Mouse (Mus musculus) embryonic facial prominence, embryonic 11.5 days (tissue): Measurements from ENCODE around the gene Ptpn6. TPM values are rescaled to one million over a fixed set of nuclear protein-coding genes. Genes with fewer than 3 reads are reported as not detected.

Experiments
- ATAC-seq: fragments of 200-750 bp; cut with Nextera tagmentation; replicated peaks from 2 replicates; pipeline ENCODE4 v1.8.0; 2017; ENCODE audit warnings: low read depth; ENCODE audit not compliant: insufficient number of reproducible peaks, low FRiP score, low TSS enrichment
- DNase-seq: peaks from one replicate; pipeline ENCODE4 v3.0.0-alpha.2; 2015; ENCODE audit warnings: low spot score
- H3K27ac ChIP-seq: fragments of 300-500 bp; sonication (generic); replicated peaks from 2 replicates; pipeline ENCODE4 v1.5.1; 2014; ENCODE audit warnings: mild to moderate bottlenecking, low read depth, low read length, control low read depth
- H3K27me3 ChIP-seq: fragments of 300-500 bp; sonication (generic); 2 replicates; pipeline ENCODE4 v1.6.1; 2014; ENCODE audit warnings: mild to moderate bottlenecking, low read length, moderate library complexity, mixed read lengths; ENCODE audit not compliant: control insufficient read depth, insufficient read depth
- H3K36me3 ChIP-seq: fragments of 300-500 bp; sonication (generic); replicated peaks from 2 replicates; pipeline ENCODE4 v1.6.1; 2014; ENCODE audit warnings: low read depth, mild to moderate bottlenecking, low read length, moderate library complexity, mixed read lengths; ENCODE audit not compliant: control insufficient read depth, insufficient read depth
- H3K4me1 ChIP-seq: fragments of 300-500 bp; sonication (generic); 2 replicates; pipeline ENCODE4 v1.6.1; 2014; ENCODE audit warnings: low read length, mixed read lengths; ENCODE audit not compliant: control insufficient read depth, insufficient read depth
- H3K4me2 ChIP-seq: fragments of 300-500 bp; sonication (generic); 2 replicates; pipeline ENCODE4 v1.6.1; 2014; ENCODE audit warnings: low read depth, mild to moderate bottlenecking, control low read depth, low read length, moderate library complexity
- H3K4me3 ChIP-seq: fragments of 300-500 bp; sonication (generic); 2 replicates; pipeline ENCODE4 v1.5.1; 2014; ENCODE audit warnings: low read depth, low read length, control low read depth
- H3K9ac ChIP-seq: fragments of 300-500 bp; sonication (generic); replicated peaks from 2 replicates; pipeline ENCODE4 v1.6.1; 2014; ENCODE audit warnings: mild to moderate bottlenecking, control low read depth, low read length
- H3K9me3 ChIP-seq: fragments of 300-500 bp; sonication (generic); replicated peaks from 2 replicates; pipeline ENCODE4 v1.6.1; 2016; ENCODE audit warnings: mild to moderate bottlenecking, low read length, inconsistent platforms, mixed read lengths; ENCODE audit not compliant: control insufficient read depth
- WGBS: fragments of 180-500 bp; shearing (Covaris S2); extraction: QIAGEN DNeasy Blood & Tissue Kit; methylation state at CpG from one replicate; pipeline ENCODE4 v1.1.7; 2014; 5-methylcytosine and 5-hydroxymethylcytosine counted together
- polyA plus RNA-seq: library from polyadenylated mRNA; unstranded; fragments of >200 nt; fragmentation: Nextera tagmentation; extraction: Ambion mirVana; gene quantifications from 2 replicates; pipeline ENCODE4 v1.2.1, GENCODE M21; 2014

Ptpn6 gene
- polyA plus RNA-seq, 1 experiment from 2014 or later, result 6.0 TPM

- ATAC-seq (0 out of 2 replicates have a peak, but pooled peaks have one; percentile 45), DNase-seq (no peak)
- Histone ChIP-seq H3K27ac (no peak overlapping the region), H3K9me3 (no peaks in the 10 kb centered on the region), H3K27me3 (no peaks in the 10 kb centered on the region), H3K4me2 (no peak overlapping the region), H3K36me3 (no peaks in the 10 kb centered on the region), H3K4me3 (no peak overlapping the region), H3K4me1 (no peaks in the 10 kb centered on the region; the same call in 1 of the 2 replicates), H3K9ac (no peak overlapping the region)
- WGBS, result 45% methylated on average over 19 of the region's 19 CpGs
Observed at GRCm38 (mm10) chr6:124732476-124733370, 5.8 kb downstream of the Ptpn6 start.

- WGBS, result 84% methylated on average over 7 of the region's 7 CpGs
- no peak overlapping the region for H3K4me2 ChIP-seq
- no peaks in the 10 kb centered on the region for H3K27me3 ChIP-seq
Observed at GRCm38 (mm10) chr6:124731038-124731437, 7.5 kb downstream of the Ptpn6 start.

GRCm38 (mm10) chr6:124729850-124730705 lies 8.4 kb downstream of the Ptpn6 start:
- Histone ChIP-seq H3K36me3 (no peaks in the 10 kb centered on the region), H3K4me2 (no peak overlapping the region), H3K4me3 (no peak overlapping the region), H3K4me1 (no peaks in the 10 kb centered on the region; the same call in 1 of the 2 replicates), H3K9me3 (no peaks in the 10 kb centered on the region), H3K27ac (no peak overlapping the region), H3K27me3 (no peaks in the 10 kb centered on the region), H3K9ac (no peak overlapping the region; the same call in 1 of the 2 replicates)
- DNase-seq (no peak), ATAC-seq (no peak)
- 81% methylated on average over 8 of the region's 8 CpGs for WGBS

More at GRCm38 (mm10) chr6:124731038-124731437, 7.5 kb downstream of the Ptpn6 start:
- no peak overlapping the region for H3K27ac ChIP-seq
- H3K36me3 ChIP-seq, result no peaks in the 10 kb centered on the region
- no peaks in the 10 kb centered on the region; the same call in 1 of the 2 replicates for H3K4me1 ChIP-seq
- DNase-seq, result no peak
- H3K9ac ChIP-seq, result no peak overlapping the region
- ATAC-seq, result no peak
- H3K9me3 ChIP-seq, result no peaks in the 10 kb centered on the region
- H3K4me3 ChIP-seq, result no peak overlapping the region

GRCm38 (mm10) chr6:124728621-124729020 lies 9.9 kb downstream of the Ptpn6 start:
- Histone ChIP-seq H3K4me1 (no peaks in the 10 kb centered on the region; the same call in 1 of the 2 replicates), H3K36me3 (no peaks in the 10 kb centered on the region), H3K9me3 (no peaks in the 10 kb centered on the region), H3K4me3 (no peak overlapping the region), H3K27ac (no peak overlapping the region), H3K27me3 (no peaks in the 10 kb centered on the region), H3K4me2 (no peak overlapping the region), H3K9ac (no peak overlapping the region)
- 88% methylated on average over 10 of the region's 10 CpGs for WGBS
- no peak for DNase-seq
- ATAC-seq, result no peak

GRCm38 (mm10) chr6:124724472-124724871 lies 14.0 kb downstream of the Ptpn6 start:
- Histone ChIP-seq H3K27ac (no peak overlapping the region), H3K4me3 (no peak overlapping the region), H3K36me3 (no peaks in the 10 kb centered on the region), H3K9me3 (no peaks in the 10 kb centered on the region), H3K27me3 (no peaks in the 10 kb centered on the region), H3K4me2 (no peak overlapping the region), H3K9ac (no peak overlapping the region), H3K4me1 (no peaks in the 10 kb centered on the region)
- 90% methylated on average over 10 of the region's 10 CpGs for WGBS
- ATAC-seq, result no peak
- no peak for DNase-seq

GRCm38 (mm10) chr6:124723541-124723940 lies 15.0 kb downstream of the Ptpn6 start:
- Histone ChIP-seq H3K36me3 (no peaks in the 10 kb centered on the region), H3K9me3 (no peaks in the 10 kb centered on the region), H3K4me3 (no peak overlapping the region), H3K4me2 (no peak overlapping the region), H3K27me3 (no peaks in the 10 kb centered on the region), H3K9ac (no peak overlapping the region), H3K27ac (no peak overlapping the region), H3K4me1 (no peaks in the 10 kb centered on the region)
- DNase-seq, result no peak
- ATAC-seq, result no peak
- 81% methylated on average over 8 of the region's 8 CpGs for WGBS

GRCm38 (mm10) chr6:124722876-124723473 lies 15.5 kb downstream of the Ptpn6 start:
- Histone ChIP-seq H3K36me3 (no peaks in the 10 kb centered on the region), H3K9ac (no peak overlapping the region), H3K27ac (no peak overlapping the region), H3K4me1 (no peaks in the 10 kb centered on the region), H3K27me3 (no peaks in the 10 kb centered on the region), H3K4me3 (no peak overlapping the region), H3K4me2 (no peak overlapping the region), H3K9me3 (no peaks in the 10 kb centered on the region)
- WGBS, result 78% methylated on average over 6 of the region's 6 CpGs
- DNase-seq (no peak), ATAC-seq (no peak)
